Mouse (Mus musculus) cerebellum, adult 8-10 months (tissue): ENCODE data around the gene Dph1.

ENCODE experiments used
- DNase-seq: peaks from one replicate; pipeline ENCODE4 v3.0.0; 2022

Gene Dph1

DNA sequence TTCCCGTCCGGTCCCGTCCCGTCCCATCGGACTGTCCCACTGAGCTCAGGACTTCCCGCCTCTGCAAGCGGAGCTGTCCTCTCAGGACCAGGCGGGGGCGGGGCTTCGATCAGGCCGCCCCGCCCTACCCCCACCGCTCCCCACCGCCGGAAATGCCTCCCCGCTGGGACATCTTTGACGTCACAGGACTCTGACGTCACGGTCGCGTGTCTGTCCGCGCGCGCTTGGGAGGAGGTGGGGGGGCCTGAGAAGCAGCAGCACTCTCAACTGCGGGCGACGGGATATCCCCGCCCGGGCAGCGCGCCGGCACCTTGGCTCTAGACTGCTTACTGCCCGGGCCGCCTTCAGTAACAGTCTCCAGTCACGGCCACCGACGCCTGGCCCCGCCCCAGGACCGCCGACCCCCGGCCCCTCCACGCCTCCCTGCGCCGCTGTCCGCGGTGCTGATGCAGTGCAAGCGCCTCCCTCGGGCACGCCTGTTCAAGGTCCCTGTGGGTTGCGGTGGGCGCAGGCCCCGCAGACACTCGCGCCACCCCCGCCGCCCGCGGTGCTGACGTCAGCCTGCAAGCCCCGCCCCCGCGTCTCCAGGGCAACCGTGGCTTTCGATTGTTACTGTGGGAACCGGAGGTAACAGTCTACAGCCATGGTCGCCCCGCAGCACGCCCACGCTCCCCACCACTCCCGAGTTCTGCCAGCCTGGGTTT lies 17.8 kb downstream of the Dph1 start:
- peak; percentile 90 for DNase-seq

DNA sequence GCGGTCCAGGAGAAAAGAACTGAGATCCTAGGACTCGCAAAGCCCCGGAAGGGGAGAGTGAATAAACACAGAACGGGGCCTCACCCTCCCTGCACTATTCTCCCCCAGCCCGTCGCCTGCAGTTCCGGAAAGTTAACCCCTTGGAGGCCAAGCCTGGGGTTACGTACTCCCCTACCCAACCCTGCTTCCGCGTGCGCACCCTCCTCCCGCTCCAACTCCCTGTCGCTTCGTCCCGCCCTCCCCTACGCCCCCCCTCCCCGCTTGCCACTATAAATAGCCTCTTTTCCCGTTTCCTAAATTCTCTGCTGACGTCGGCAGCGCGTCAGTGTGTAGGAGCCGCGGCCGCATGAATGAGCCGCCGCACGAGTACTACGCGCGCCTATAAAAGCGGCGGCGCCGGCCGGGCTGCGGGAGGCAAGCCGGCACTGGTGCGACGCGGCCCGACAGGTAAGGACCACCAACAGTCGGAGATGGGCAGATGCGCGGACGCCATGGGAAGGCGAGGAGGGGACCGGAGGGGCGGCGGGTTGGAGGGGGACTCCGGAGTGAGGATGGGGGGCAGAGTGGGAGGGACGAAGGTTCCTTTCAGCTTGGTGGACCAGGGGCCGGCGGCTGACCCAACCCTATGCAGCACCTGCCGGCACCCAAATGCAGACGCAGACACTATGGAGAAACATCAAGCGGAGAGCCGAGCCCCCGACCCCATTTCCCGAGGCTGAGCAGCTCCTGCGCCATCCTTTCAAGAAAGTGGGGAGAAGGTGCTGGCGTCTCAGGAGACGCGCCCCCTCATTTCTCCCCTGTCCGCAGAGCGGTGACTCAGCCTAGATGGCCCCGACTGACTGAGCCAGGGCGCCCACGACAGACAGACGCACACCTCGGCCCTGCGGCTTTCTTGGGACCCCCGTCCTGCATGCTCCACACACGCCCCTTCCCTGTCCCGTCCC lies 18.6 kb downstream of the Dph1 start:
- peak; percentile 56 for DNase-seq

GRCm38 (mm10) chr11:75171186-75171865 lies 19.7 kb downstream of the Dph1 start:
- peak; percentile 46 for DNase-seq

- DNase-seq = peak; percentile 96
Measured at GRCm38 (mm10) chr11:75170136-75170751, 20.8 kb downstream of the Dph1 start.

DNA sequence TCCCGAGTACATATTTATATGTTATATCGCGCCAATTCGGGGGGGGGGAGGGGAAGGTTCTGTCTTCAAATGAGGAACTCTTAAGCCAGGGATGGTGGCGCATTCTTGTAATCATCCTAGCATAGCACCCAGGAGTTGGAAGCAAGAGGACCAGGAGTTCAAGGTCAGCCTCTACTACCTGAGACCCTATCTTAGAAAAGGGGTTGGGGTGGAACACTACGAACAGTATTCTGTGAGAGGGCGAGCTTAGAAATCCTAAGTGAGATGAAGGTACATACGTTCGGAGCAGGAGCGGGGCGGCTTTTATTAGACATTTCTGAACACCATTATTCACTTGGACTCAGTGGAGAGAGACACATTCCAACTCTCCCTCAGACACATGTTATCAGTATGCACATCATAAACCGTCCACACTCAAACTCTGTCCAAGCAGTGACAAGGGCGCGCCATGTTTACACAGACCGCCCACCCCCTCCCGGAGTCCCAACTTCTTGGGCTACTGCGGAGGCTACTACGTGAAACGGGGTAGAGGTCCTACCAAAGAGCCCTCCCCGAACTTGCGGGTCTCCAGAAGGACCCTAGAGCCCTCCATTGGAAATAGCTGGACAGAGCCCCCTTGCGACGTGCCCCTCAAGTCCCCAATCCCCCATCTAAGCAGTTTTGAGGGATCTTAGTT lies 21.5 kb downstream of the Dph1 start, which contains the start of gene Hic1:
Gene Hic1 (minus strand): TSS at position 115 of the 676 bp plus-strand sequence.
- DNase-seq = no peak

GRCm38 (mm10) chr11:75168590-75169361 lies 22.3 kb downstream of the Dph1 start:
- peak; percentile 81 for DNase-seq

DNA sequence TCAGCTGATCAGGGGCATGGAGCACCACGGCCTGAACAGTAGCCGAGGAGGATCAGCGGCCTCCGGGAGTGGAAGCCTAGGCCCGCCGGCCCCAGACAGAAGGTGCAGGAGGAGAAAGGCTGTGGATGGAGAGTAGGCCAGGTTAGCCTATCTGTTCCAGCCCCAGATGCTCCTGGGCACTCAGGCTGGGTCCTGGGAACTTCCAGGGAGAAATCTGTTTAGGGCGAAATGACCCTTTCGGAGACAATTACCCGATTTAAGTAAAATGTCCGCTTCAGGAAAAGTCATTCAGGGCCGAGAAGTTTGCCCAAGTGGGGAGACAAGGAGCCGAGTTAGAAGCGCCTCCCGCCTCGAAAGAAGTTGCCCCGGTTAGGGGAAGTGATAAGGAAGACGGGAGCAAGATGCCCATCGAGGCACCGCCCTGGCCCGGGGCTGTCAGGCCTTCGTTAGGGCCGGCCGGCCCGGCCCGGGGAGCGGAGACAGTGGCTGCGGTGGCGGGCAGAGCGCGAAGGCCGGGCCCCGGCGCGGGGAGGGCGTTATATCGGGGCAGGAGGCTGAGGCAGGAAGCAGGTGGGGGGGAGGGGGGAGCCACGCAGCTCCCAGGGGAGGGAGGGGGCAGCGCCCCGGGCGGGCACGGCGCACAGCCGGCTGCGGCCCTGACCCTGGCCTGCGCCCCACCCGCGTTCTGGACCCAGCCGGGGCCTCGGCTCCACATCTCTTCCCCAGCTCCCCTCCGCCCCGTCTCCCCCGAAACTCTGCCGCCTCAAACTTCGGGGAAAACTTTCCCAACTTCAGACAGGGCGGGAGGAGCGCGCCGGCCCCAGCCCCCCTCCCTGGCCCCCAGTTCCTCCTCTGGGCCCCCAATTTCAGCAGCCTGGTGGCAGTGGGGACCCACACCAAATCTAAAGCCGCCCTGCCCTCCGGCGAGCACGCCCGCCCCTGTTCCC lies 23.1 kb downstream of the Dph1 start:
- no peak for DNase-seq

DNA sequence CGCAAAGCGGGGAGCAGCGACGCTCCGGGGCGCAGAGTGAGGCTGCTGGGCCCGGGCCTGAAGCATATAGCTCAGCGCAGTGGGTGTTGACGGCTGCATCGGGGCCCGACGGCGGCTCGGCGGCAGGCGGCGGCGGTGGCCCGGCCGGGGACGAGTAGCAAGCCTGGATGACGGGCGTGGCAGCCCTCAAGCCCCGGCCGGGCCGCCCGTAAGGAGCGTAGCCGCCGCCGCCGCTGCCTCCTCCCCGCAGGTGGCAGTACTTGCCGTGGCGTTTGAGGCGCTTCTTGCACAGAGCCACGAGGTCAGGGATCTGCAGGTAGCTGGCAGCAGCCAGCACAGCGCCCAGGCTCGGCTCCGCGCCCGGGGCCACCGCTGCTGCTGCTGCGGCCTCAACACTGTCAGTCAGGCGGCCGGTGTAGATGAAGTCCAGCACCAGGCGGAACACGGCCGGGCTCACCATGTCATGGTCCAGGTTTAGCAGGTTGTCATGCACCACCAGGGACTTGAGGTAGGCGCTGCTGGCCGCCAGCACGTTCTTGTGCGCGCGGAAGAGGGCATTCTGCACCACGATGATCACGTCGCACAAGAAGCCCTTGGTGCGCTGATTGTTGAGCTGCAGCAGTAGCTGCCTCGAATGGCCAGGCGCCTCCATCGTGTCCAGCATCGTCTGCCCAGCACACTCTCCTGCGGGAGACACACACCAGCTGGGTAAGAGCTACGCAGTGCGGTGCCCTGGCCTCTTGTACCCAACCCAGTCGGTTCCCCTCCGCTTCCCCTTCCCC lies 24.0 kb downstream of the Dph1 start:
- DNase-seq = no peak

- no peak for DNase-seq
Measured at GRCm38 (mm10) chr11:75166193-75166842, 24.7 kb downstream of the Dph1 start.

DNA sequence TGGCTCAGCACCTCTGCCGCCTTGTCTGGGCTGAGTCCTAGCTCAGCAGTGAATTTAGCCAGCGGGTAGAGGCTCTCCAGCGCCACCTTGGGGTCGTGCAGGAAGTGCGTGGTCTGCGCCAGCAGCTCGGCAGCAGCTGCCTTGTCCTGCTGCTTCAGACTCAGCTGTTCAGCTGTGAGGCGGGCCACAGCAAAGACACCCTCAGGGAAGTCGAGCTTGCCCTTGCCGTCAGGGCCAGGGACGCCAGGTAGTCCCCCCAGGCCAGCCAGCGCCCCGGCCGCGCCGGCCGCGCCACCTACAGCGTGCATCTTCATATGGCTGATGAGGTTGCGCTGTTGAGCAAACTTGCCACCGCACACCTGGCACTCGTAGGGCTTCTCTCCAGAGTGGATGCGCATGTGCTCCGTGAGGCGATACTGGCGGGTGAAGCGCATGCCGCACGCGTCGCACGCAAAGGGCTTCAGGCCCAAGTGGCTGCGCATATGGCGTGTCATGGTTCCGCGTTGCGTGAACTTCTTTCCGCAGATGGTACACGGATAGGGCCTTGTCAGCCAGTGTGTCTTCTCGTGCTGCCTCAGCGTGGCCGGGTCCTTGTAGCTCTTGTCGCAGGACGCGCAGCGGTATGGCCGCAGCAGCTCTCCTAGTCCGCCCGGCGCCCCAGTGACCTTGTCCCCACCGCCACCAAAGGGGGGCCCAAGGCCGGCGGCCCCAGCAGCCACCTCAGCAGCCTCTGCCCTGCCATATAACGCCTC lies 25.4 kb downstream of the Dph1 start:
- DNase-seq = peak; percentile 53

GRCm38 (mm10) chr11:75164750-75165149 lies 26.3 kb downstream of the Dph1 start:
- DNase-seq = no peak

DNA sequence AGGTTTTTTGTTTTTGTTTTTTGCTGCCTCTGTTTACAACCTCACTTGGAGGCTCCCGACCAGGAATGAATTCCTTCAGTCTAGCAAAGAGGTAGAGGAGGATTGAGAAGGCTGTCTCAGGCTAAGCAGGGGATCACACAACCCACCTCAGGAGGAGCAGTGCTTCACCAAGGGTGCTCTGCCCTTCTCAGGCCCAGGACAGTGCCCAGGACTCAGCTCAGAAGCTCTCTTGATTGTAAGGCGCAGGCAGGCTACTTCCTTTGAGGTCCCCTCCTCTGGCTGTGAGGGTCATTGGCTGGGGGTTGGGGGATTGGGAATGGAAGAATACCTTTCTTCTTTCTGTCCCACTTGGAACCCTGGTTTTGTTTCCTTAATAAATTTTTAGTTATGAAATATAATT lies 27.0 kb downstream of the Dph1 start:
- no peak for DNase-seq

DNA sequence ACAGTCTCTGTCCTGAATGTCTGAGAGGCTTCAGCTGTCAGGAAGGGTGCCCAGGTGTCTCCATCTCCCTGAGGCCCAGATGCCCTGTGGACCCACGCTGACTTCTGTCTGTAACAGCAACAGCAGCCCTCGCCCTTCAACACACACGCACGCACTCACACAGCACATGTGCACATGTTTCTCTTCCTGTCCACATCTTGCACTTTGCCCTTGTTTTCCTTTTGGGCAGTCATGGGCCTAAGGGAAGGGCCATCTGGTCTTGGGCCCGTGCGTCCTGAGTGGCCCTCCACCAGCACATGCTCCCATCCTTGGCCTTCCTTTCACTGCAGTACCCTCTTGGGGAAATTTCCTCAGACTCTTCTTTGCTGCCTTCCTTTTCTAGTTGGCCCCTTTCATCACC lies 27.7 kb downstream of the Dph1 start:
- DNase-seq = no peak

GRCm38 (mm10) chr11:75162591-75163080 lies 28.4 kb downstream of the Dph1 start:
- DNase-seq = no peak

DNA sequence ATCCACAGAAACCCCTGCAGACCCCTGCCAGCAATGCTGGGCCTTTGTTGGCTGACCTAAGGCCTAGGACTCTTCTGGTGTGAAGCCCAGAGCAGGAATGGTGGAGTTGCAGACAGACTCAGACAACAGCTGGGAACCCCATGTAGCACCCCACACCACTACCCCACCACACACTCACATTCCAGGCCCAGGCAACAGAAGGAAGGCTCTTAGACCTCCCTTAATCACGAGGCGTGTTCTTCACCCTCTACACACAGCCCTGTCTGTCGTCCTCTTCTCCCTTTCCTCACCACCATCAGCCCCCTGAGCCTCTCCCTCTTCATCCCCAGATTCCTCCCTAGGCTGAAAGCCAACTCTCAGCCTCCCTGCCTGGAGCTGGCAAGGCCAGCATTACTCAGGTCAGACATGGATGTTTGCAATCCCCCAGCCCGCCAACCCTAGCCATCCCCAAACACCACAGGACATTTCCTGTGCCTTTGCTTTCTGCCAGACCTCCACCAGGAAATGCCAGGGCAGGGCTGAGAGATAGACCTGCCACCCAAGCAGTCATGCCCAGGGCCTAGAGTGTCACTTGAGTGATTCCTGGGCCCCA lies 29.5 kb downstream of the Dph1 start:
- no peak for DNase-seq

DNA sequence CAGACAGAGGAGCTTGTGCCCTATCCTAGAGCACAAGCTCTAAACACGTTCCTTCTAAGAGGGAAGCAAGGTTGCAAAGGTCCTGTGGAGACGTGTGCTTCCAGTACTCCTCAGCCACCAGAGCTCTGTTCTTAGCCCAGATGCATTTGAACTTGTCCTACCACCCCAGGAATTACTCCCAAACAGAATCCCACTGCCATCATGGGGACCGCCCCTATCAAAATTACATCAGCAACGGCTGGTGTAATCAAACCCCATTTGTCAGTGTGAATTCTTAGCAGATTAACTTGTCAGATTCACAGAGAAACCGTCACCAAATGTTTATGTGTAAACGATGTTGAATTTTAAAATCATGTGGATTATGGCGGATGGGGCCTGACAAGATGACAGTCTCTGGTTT lies 30.1 kb downstream of the Dph1 start:
- DNase-seq = no peak

GRCm38 (mm10) chr11:75159564-75159963 lies 31.5 kb downstream of the Dph1 start:
- DNase-seq = no peak

GRCm38 (mm10) chr11:75158432-75158831 lies 32.6 kb downstream of the Dph1 start:
- DNase-seq = no peak
